Mouse (Mus musculus) hindbrain, embryonic 11.5 days (tissue): Measurements from ENCODE around the gene 1700011L22Rik. TPM values are rescaled to one million over a fixed set of nuclear protein-coding genes. Genes with fewer than 3 reads are reported as not detected.

Experiments used
- ATAC-seq: fragments of 200-750 bp; cut with Nextera tagmentation; 2 replicates; pipeline ENCODE4 v1.8.0; 2017; ENCODE audit warnings: mild to moderate bottlenecking, moderate TSS enrichment, moderate library complexity; ENCODE audit not compliant: low FRiP score
- DNase-seq: peaks from one replicate; pipeline ENCODE4 v3.0.0-alpha.2; 2015; ENCODE audit warnings: low spot score
- H3K27ac ChIP-seq: fragments of 300-500 bp; sonication (generic); 2 replicates; pipeline ENCODE4 v1.5.1; 2014; ENCODE audit warnings: mild to moderate bottlenecking, low read depth, low read length
- H3K27me3 ChIP-seq: fragments of 300-500 bp; sonication (generic); 2 replicates; pipeline ENCODE4 v1.6.1; 2014; ENCODE audit warnings: mild to moderate bottlenecking, low read length, moderate library complexity, mixed read lengths; ENCODE audit not compliant: control insufficient read depth, insufficient read depth
- H3K36me3 ChIP-seq: fragments of 300-500 bp; sonication (generic); 2 replicates; pipeline ENCODE4 v1.6.1; 2014; ENCODE audit warnings: mild to moderate bottlenecking, low read length, moderate library complexity, mixed read lengths; ENCODE audit not compliant: control insufficient read depth, insufficient read depth
- H3K4me1 ChIP-seq: fragments of 300-500 bp; sonication (generic); replicated peaks from 2 replicates; pipeline ENCODE4 v1.6.1; 2014; ENCODE audit warnings: low read length, mixed read lengths; ENCODE audit not compliant: control insufficient read depth, insufficient read depth
- H3K4me2 ChIP-seq: fragments of 300-500 bp; sonication (generic); replicated peaks from 2 replicates; pipeline ENCODE4 v1.6.1; 2014; ENCODE audit warnings: mild to moderate bottlenecking, low read depth, low read length
- H3K4me3 ChIP-seq: fragments of 300-500 bp; sonication (generic); 2 replicates; pipeline ENCODE4 v1.5.1; 2014; ENCODE audit warnings: low read depth, low read length
- H3K9ac ChIP-seq: fragments of 300-500 bp; sonication (generic); 2 replicates; pipeline ENCODE4 v1.6.1; 2014; ENCODE audit warnings: low read depth, low read length
- H3K9me3 ChIP-seq: fragments of 300-500 bp; sonication (generic); 2 replicates; pipeline ENCODE4 v1.6.1; 2016; ENCODE audit warnings: low read length; ENCODE audit not compliant: control insufficient read depth
- WGBS: fragments of 180-500 bp; shearing (Covaris S2); extraction: QIAGEN DNeasy Blood & Tissue Kit; methylation state at CpG from one replicate; pipeline ENCODE4 v1.1.7; 2014; 5-methylcytosine and 5-hydroxymethylcytosine counted together
- polyA plus RNA-seq: library from polyadenylated mRNA; unstranded; fragments of >200 nt; fragmentation: Nextera tagmentation; extraction: Ambion mirVana; gene quantifications from 2 replicates; pipeline ENCODE4 v1.2.1, GENCODE M21; 2014

Gene 1700011L22Rik
- polyA plus RNA-seq, 1 experiment from 2014 or later: not detected

DNA sequence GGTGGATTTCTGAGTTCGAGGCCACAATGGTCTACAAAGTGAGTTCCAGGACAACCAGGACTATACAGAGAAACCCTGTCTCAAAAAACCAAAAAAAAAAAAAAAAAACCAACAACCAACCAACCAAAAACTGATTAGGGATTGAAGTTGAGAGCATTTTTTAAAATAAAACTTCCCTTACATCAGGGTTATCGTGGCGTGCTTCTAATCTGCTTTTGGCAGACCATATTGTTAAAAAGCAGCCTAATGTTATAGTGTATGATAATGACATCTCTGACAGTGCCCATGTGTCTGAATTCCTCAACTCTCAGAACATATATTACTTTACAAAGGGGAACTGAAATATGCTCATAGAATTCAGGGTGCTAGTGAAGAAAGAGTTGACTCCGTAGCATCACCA, 39.9 kb upstream of the 1700011L22Rik start:
- WGBS: 90% methylated on average over 4 of the region's 4 CpGs

DNA sequence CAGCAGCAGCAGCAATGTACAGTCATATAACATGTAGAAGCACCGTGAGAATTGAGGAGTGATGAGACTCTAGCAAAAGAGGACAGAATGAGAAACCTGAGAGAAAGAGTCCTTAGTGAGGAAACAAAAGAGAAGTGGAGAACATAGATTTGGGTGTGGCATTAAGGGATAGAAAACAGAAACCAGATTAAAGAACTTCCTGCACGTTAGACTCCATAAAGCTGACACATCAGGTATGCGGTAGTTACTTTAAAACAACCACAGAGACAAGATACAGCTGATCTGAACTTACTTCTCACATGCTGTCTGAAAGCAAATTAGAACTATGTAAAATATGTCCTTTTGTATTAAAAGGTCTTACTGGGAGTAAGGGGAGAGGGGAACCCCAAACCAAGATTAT, 38.1 kb upstream of the 1700011L22Rik start:
- Histone ChIP-seq H3K4me2 (no peak overlapping the region), H3K27me3 (no peaks in the 10 kb centered on the region), H3K4me3 (no peak overlapping the region), H3K36me3 (no peaks in the 10 kb centered on the region), H3K9ac (no peak overlapping the region), H3K27ac (no peak overlapping the region), H3K4me1 (no peaks in the 10 kb centered on the region), H3K9me3 (no peaks in the 10 kb centered on the region)
- no peak for DNase-seq
- no peak for ATAC-seq
- 93% methylated on average over 3 of the region's 3 CpGs for WGBS

More for the DNA sequence above, 39.9 kb upstream of the 1700011L22Rik start:
- no peaks in the 10 kb centered on the region for H3K36me3 ChIP-seq
- ATAC-seq (no peak), DNase-seq (no peak)
- no peak overlapping the region for H3K27ac ChIP-seq
- H3K4me3 ChIP-seq: no peak overlapping the region
- no peak overlapping the region for H3K4me2 ChIP-seq
- H3K27me3 ChIP-seq: no peaks in the 10 kb centered on the region
- H3K9me3 ChIP-seq: no peaks in the 10 kb centered on the region
- no peak overlapping the region for H3K9ac ChIP-seq
- H3K4me1 ChIP-seq: peaks cover under 1% of the 10 kb centered on the region; the same call in 1 of the 2 replicates

DNA sequence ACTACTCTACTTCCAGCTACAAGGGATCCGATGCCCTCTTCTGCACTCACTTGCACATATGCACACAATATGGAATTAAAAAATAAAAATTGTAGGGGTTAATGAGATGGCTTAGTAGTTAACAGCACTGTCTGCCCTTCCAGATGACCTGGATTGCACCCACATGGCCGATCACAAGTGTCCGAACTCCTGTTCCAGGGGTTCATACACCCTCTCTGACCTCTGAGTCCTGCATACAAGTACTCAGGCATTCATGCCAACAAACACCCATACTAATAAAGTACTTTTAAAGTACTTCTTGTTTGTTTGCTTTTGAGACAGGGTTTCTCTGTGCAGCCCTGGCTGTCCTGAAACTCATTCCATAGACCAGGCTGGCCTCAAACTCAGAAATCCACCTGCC, 36.3 kb upstream of the 1700011L22Rik start:
- H3K27me3 ChIP-seq: no peaks in the 10 kb centered on the region
- H3K9ac ChIP-seq: no peak overlapping the region
- no peak overlapping the region for H3K4me3 ChIP-seq
- DNase-seq: no peak
- H3K4me1 ChIP-seq: no peaks in the 10 kb centered on the region
- no peaks in the 10 kb centered on the region for H3K36me3 ChIP-seq
- WGBS: 95% methylated on average over 3 of the region's 3 CpGs
- ATAC-seq: no peak
- no peaks in the 10 kb centered on the region for H3K9me3 ChIP-seq
- H3K27ac ChIP-seq: no peak overlapping the region
- H3K4me2 ChIP-seq: no peak overlapping the region

DNA sequence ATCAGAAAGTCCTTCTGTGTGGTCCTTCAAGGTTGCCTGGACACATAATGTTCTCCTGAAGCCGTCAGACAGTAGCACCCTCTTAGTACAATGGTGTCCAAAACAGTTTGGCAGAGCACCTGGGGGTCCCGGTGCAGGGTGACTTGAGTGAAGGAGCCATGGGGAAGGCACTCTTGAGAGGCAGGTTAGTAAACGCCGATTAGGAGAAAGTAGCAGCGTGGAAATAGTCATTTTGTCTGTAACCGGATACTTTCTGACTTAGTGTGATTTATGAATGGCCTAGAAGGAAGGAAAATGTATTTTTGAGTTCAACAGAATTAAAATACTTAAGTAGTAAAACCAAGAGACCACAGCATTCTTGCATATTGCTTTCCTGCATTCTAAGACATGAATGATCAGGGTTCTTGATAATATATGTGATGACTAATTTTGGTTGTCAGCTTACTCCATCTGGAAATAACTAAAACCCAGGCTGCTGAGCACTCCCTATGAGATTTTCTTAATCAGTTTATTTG, 33.1 kb upstream of the 1700011L22Rik start:
- no peak for ATAC-seq
- no peaks in the 10 kb centered on the region for H3K27me3 ChIP-seq
- no peaks in the 10 kb centered on the region for H3K36me3 ChIP-seq
- no peak overlapping the region for H3K4me3 ChIP-seq
- no peak overlapping the region for H3K9ac ChIP-seq
- H3K9me3 ChIP-seq: no peaks in the 10 kb centered on the region
- no peak for DNase-seq
- no peaks in the 10 kb centered on the region for H3K4me1 ChIP-seq
- WGBS: 92% methylated on average over 6 of the region's 6 CpGs
- H3K27ac ChIP-seq: no peak overlapping the region
- no peak overlapping the region for H3K4me2 ChIP-seq

DNA sequence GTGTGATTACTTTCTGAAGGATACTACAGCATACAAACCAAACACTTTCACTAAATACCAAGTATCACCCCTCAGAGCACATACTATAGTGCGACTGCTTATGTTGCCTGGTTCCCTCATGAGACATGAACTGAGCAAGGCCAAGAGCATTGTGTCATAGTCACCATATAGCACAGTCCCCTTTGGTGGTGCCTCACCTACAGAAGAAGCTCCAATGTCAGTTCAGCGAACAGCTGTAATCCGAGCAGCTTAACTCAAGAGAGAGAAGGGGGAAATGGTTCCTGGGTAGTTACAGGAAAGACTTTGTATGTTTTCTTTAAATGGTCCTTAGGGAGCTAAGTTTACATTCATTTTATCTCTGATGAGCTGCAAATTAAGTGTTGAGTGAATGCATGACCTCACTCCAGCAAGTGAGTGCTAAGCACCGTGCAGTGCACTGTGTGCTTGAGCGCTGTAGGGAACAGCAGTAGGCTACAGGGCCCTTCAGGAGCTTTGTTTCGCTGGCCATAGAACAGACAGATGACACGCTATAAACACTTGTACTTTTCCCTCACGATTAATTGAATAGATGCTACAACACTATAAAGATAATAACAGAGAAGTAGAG, 29.0 kb upstream of the 1700011L22Rik start:
- no peaks in the 10 kb centered on the region for H3K4me1 ChIP-seq
- H3K4me3 ChIP-seq: no peak overlapping the region
- H3K9me3 ChIP-seq: no peaks in the 10 kb centered on the region
- WGBS: 81% methylated on average over 8 of the region's 8 CpGs
- no peak overlapping the region for H3K4me2 ChIP-seq
- DNase-seq (no peak), ATAC-seq (no peak)
- no peak overlapping the region for H3K27ac ChIP-seq
- H3K36me3 ChIP-seq: no peaks in the 10 kb centered on the region
- H3K27me3 ChIP-seq: no peaks in the 10 kb centered on the region
- H3K9ac ChIP-seq: no peak overlapping the region

DNA sequence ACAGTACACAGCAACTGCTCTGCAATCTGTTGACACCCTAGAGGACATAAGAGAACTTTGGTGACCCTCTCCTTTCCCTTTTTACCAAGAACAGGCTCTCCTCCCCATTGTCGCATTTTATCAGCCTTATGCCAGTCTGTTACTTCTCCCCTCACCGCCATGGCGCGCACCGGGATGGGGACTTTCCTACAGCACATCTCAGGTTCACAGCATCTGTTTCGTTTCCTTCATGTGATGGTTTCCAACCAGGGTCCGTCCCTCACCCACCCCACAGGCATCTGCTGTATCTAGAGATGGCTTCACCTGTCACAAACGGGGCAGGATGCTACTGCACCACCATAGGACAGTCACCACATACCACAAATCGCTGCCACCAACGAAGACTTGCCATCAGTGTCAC, 26.6 kb upstream of the 1700011L22Rik start:
- no peaks in the 10 kb centered on the region for H3K9me3 ChIP-seq

DNA sequence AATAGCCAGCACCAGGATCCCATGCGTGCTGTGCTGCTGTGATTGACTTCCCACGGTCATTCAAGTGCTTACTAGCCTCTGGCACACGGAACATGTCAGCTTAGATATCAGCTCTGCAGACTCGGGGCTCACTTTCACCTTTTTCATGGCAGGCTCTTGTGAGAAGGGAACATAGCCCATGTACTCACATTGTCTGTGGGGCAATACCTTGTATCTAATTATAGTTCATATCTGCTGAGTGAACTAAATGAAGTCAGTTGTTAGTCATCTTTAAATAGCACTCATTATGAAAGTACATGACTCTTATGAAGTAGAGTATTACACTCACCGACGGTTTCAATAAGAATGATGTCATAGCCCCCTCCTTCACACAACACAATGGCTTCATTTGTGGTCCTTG, 25.4 kb upstream of the 1700011L22Rik start:
- DNase-seq: no peak
- no peaks in the 10 kb centered on the region for H3K4me1 ChIP-seq
- no peak for ATAC-seq
- H3K9me3 ChIP-seq: no peaks in the 10 kb centered on the region
- WGBS: 95% methylated on average over 6 of the region's 6 CpGs
- H3K4me2 ChIP-seq: no peak overlapping the region
- H3K9ac ChIP-seq: no peak overlapping the region
- H3K36me3 ChIP-seq: no peaks in the 10 kb centered on the region
- H3K27me3 ChIP-seq: no peaks in the 10 kb centered on the region
- no peak overlapping the region for H3K27ac ChIP-seq
- no peak overlapping the region for H3K4me3 ChIP-seq

More for the DNA sequence above, 26.6 kb upstream of the 1700011L22Rik start:
- Histone ChIP-seq H3K27me3 (no peaks in the 10 kb centered on the region), H3K4me3 (no peak overlapping the region), H3K27ac (no peak overlapping the region), H3K36me3 (no peaks in the 10 kb centered on the region), H3K4me1 (no peaks in the 10 kb centered on the region), H3K4me2 (no peak overlapping the region), H3K9ac (no peak overlapping the region)
- DNase-seq: no peak
- ATAC-seq: no peak
- WGBS: 97% methylated on average over 10 of the region's 10 CpGs

DNA sequence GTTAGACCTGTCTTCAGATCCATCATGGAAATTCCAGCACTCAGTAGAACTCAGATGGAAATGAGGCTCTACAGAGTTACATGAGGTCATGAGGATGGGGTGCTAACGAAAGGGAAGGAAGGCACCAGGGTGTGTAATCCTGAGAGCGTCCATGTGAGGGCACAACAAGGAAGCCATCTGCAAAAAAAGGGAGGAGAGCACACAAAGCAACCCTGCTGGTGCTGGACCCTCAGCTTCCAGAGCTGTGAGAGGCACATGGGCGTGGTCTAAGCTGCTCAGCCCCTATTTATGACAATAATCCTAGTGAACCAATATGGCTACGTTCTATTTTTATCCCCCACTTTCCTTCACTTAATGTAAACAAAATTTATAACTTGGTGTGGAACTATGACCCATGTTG, 24.3 kb upstream of the 1700011L22Rik start:
- Histone ChIP-seq H3K36me3 (no peaks in the 10 kb centered on the region), H3K9me3 (no peaks in the 10 kb centered on the region), H3K27me3 (no peaks in the 10 kb centered on the region), H3K4me3 (no peak overlapping the region), H3K27ac (no peak overlapping the region), H3K4me2 (no peak overlapping the region), H3K9ac (no peak overlapping the region), H3K4me1 (no peaks in the 10 kb centered on the region)
- ATAC-seq (no peak), DNase-seq (no peak)
- WGBS: 78% methylated on average over 4 of the region's 4 CpGs

DNA sequence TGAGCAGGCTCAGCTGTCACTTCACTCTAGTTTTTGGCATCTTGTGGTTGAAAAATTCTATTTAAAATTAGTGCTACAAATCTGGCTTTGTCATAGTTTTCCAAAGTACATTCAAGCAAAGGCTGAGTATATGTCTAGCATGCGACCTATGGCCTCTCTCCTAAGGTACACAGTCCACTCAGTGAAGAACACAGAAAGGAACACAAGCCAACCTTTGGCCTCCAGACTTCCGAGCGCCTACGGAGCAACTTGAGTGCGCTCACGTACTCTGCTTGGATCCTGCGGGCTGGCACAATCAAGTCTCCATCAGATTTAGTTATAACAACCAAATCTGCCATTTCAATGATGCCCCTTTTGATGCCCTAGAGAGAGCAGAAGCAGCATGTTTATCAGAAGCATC, 20.6 kb upstream of the 1700011L22Rik start:
- H3K36me3 ChIP-seq: no peaks in the 10 kb centered on the region
- ATAC-seq (no peak), DNase-seq (no peak)
- no peaks in the 10 kb centered on the region for H3K9me3 ChIP-seq
- no peak overlapping the region for H3K9ac ChIP-seq
- H3K27ac ChIP-seq: no peak overlapping the region
- H3K4me3 ChIP-seq: no peak overlapping the region
- no peak overlapping the region for H3K4me2 ChIP-seq
- H3K27me3 ChIP-seq: no peaks in the 10 kb centered on the region
- 89% methylated on average over 7 of the region's 7 CpGs for WGBS
- H3K4me1 ChIP-seq: no peaks in the 10 kb centered on the region
